Mouse (Mus musculus) E14TG2a.4 (cell line): ENCODE measurements around the gene Impdh2.

Experiments used
- CTCF ChIP-seq: conservative IDR thresholded peaks from 2 replicates; pipeline ENCODE4 v1.5.1; 2014; ENCODE audit warnings: low read length
- NANOG ChIP-seq: IDR thresholded peaks from 2 replicates; pipeline ENCODE4 v1.6.1; 2014; ENCODE audit warnings: borderline replicate concordance, low read length, mixed read lengths
- POU5F1 ChIP-seq: IDR thresholded peaks from 2 replicates; pipeline ENCODE4 v1.6.1; 2014; ENCODE audit warnings: low read length, borderline replicate concordance

GRCm38 (mm10) chr9:108566815-108567776, 7.0 kb downstream of the Impdh2 start, which contains the start of gene Ndufaf3:
- TF ChIP-seq CTCF (peak; percentile 74), NANOG (no peak), POU5F1 (no peak)
